Mouse (Mus musculus): ENCODE data around the gene Gm5795. TPM values are rescaled to one million over a fixed set of nuclear protein-coding genes. Genes with fewer than 3 reads are reported as not detected.
A peak's percentile ranks its signal among the peaks of the same experiment; 100 is the strongest.
"Not testable (repeated sequence)": the region's sequence is repeated elsewhere in the genome, so short reads cannot be mapped to it uniquely, and the experiment has no call there.

Gene Gm5795
- not detected for total RNA-seq (2021)

DNA sequence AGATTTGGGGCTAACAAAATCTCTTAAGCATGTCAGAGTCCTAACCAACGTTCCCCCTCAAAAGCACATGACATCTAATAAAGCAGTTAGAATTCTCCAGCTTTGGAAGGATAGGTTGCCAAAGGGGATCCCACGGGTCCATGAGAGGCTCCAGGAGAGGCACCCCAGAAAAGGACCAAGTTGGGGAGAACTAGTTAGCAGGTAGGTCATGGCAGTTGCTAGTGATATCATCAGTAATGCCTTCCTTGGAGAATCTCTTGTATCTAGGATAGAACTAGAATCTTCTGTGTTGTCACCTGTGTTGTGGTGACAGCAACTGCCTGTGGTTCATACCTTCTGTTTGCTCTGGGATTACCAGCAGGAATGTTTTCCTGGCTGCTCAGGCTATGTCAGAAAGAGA lies at the start of gene Gm5795:
Gene Gm5795, plus strand, starts transcription at position 301 of the 400 bp plus-strand sequence.
- DNase-seq: not testable (repeated sequence)

DNA sequence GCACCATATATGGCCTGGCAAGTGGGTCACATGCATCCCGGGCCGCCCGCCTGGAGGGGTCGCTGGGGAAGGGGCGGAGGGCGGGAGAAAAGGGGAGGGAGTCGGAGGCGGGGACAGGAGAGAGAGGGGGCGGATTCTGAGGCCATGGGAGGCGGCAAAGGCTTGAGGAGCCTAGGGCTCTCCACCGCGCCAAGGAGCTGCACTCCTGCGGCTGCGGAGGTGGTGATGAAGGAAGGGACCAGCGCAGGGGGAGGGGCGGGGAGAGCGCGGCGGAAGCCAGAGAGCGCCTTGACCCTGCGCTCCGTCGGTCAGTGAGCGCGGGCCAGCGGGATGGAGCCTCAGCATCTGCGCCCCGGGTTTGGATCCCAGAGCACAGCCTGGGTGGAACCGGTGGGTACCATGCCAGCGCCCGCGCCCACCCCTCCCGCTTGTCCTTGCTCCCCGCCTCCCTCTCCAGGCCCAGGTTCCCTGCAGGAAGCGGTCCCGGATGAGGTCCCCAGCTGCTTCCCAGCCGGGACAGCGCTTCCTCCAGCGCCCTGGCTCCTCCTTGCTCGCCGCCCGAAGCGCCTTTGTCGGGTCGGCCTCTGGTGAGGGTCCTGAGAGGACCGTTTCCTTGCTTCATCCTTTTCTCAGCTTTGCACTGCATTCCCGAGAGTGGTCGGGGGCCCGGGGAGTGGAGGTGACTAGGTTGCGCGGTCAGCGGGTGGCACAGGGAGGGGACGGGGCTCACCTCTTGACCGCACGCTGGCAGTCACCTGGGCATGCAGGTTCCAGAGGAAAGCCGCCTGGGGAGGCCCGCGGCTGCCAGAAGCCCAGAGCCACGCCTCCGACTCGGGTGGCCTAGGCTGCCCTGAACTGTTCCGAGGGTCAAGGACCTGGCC lies 20.5 kb downstream of the Gm5795 start, which contains the start of gene D830030K20Rik:
Gene D830030K20Rik, plus strand, starts transcription at position 217 of the 881 bp plus-strand sequence.
- DNase-seq: not testable (repeated sequence)

DNA sequence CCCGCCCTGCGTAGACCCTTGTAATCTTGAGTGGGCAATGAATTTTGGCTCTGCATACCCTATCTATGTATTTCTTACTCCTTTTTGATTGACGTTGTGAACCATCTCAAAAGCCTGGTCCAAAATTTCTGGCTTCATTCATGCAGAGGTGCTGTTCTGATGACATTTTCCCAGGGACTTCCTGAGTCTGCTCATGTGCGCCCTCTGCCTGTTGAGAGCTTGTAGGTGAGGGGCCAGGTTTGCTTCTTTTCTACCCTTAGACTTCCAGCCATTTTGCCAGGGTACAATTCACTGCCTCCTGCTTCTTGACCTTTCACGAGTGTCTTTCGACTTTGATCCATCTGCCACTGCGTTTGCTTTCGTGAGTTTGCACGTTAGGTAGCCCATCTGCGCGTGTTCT lies 21.3 kb downstream of the Gm5795 start:
- DNase-seq: peak; percentile 10 to 18

Other genes with a start within 250 kb of the Gm5795 start
- gene Gm2888, start 158.3 kb upstream of the Gm5795 start, total RNA-seq (2021): not detected
- 1 to 10 TPM in 1 of 2 experiments, under 1 TPM in 1; 0.43 to 1.1 TPM for gene Gm2897, start 139.0 kb upstream of the Gm5795 start, total RNA-seq (2021)
- gene Gm10340, start 54.3 kb upstream of the Gm5795 start, total RNA-seq (2021): under 1 TPM in 1 of 2 experiments, not detected in 1; 0.63 TPM
- 1 to 10 TPM; 5.4 to 6.0 TPM for gene D830030K20Rik, start 20.2 kb downstream of the Gm5795 start, total RNA-seq (2021)
- gene Gm2956, start 144.4 kb downstream of the Gm5795 start, total RNA-seq (2021): under 1 TPM in 1 of 2 experiments, not detected in 1; 0.43 TPM
- not detected for gene Gm10413, start 206.8 kb downstream of the Gm5795 start, total RNA-seq (2021)
- 1 to 10 TPM; 2.7 to 2.8 TPM for gene Gm10409, start 224.4 kb downstream of the Gm5795 start, total RNA-seq (2021)
- under 1 TPM; 0.40 to 0.70 TPM for gene Gm3005, start 239.8 kb downstream of the Gm5795 start, total RNA-seq (2021)

Measured in layer of hippocampus, postnatal 36 days (tissue).